22 mouse cellular contexts compared by ENCODE assay signal in genomic region chr7:126941801-126942200, GRCm38 (mm10). TPM values are rescaled to one million over a fixed set of nuclear protein-coding genes. Genes with fewer than 3 reads are reported as not detected.
DNase-seq lines count a peak whose midpoint lies in the region; ATAC-seq and TF ChIP-seq lines count a peak whose summit lies in the region.
"Had no signal": no experiment of that assay in that cellular context is flagged by ENCODE, and none has a peak within 500 bp of the region (broad histone marks: within the 10 kb centered on the region; RNA-seq: fewer than 3 reads in every experiment).

No protein-coding gene starts in this region.

- no peak for TF ChIP-seq CTCF in liver, postnatal 0 days (IDR thresholded peaks at IDR 0.05; ENCODE audit: low read depth)

- H3K9ac ChIP-seq in forebrain, embryonic 16.5 days (replicated peaks; ENCODE audit: low read depth, low read length), result no peak overlapping the region
- no peak overlapping the region for H3K9ac ChIP-seq in forebrain, embryonic 12.5 days
- H3K9ac ChIP-seq in limb, embryonic 11.5 days (ENCODE audit: low read length), result 0 out of 2 replicates have a peak overlapping the region, but pooled peaks have one; percentile 7
- H3K9ac ChIP-seq in midbrain, embryonic 13.5 days (replicated peaks), result 0 out of 2 replicates have a peak overlapping the region, but pooled peaks have one; percentile 34
- H3K9ac ChIP-seq in liver, postnatal 0 days (replicated peaks), result no peak overlapping the region
- H3K9ac ChIP-seq: embryonic facial prominence, embryonic 15.5 days; limb, embryonic 12.5 days; liver, embryonic 12.5 days; lung, embryonic 14.5 days had no signal

- H3K4me2 ChIP-seq in forebrain, embryonic 16.5 days (ENCODE audit: low read length), result no peak overlapping the region
- H3K4me2 ChIP-seq in forebrain, embryonic 12.5 days, result no peak overlapping the region
- no peak overlapping the region for H3K4me2 ChIP-seq in limb, embryonic 11.5 days (ENCODE audit: low read depth, severe bottlenecking)
- no peak overlapping the region for H3K4me2 ChIP-seq in midbrain, embryonic 13.5 days (replicated peaks)
- no peak overlapping the region for H3K4me2 ChIP-seq in liver, postnatal 0 days (ENCODE audit: low read depth, low read length)
- H3K4me2 ChIP-seq: embryonic facial prominence, embryonic 15.5 days; limb, embryonic 12.5 days; liver, embryonic 12.5 days; lung, embryonic 14.5 days had no signal

- no peaks in the 10 kb centered on the region for H3K9me3 ChIP-seq in forebrain, embryonic 16.5 days (ENCODE audit: control insufficient read depth, low read length)
- no peaks in the 10 kb centered on the region for H3K9me3 ChIP-seq in forebrain, embryonic 12.5 days
- H3K9me3 ChIP-seq in limb, embryonic 11.5 days (ENCODE audit: control insufficient read depth, low read length), result no peaks in the 10 kb centered on the region
- no peaks in the 10 kb centered on the region for H3K9me3 ChIP-seq in limb, embryonic 10.5 days (replicated peaks)
- H3K9me3 ChIP-seq in midbrain, embryonic 13.5 days, result no peaks in the 10 kb centered on the region
- no peaks in the 10 kb centered on the region for H3K9me3 ChIP-seq in liver, postnatal 0 days (ENCODE audit: low read length)
- H3K9me3 ChIP-seq: embryonic facial prominence, embryonic 15.5 days; heart, embryonic 10.5 days; liver, embryonic 12.5 days had no signal

- H3K27ac ChIP-seq in forebrain, embryonic 16.5 days (ENCODE audit: low read length), result no peak overlapping the region
- no peak overlapping the region for H3K27ac ChIP-seq in forebrain, embryonic 12.5 days
- H3K27ac ChIP-seq in limb, embryonic 11.5 days (replicated peaks; ENCODE audit: low read depth, low read length), result no peak overlapping the region
- H3K27ac ChIP-seq in limb, embryonic 10.5 days, result no peak overlapping the region
- no peak overlapping the region for H3K27ac ChIP-seq in midbrain, embryonic 13.5 days
- H3K27ac ChIP-seq in liver, postnatal 0 days (ENCODE audit: low read depth), result no peak overlapping the region
- H3K27ac ChIP-seq: embryonic facial prominence, embryonic 15.5 days; heart, embryonic 10.5 days; hindbrain, embryonic 10.5 days; limb, embryonic 12.5 days; liver, embryonic 12.5 days had no signal

- H3K4me1 ChIP-seq in forebrain, embryonic 16.5 days (replicated peaks; ENCODE audit: control insufficient read depth, insufficient read depth, low read length), result peaks cover 5% of the 10 kb centered on the region; the same call in 1 of the 2 replicates
- peaks cover 5% of the 10 kb centered on the region; the same call in 1 of the 2 replicates for H3K4me1 ChIP-seq in forebrain, embryonic 12.5 days
- no peaks in the 10 kb centered on the region for H3K4me1 ChIP-seq in limb, embryonic 11.5 days (ENCODE audit: control insufficient read depth, insufficient read depth, low read length)
- H3K4me1 ChIP-seq in limb, embryonic 10.5 days, result no peaks in the 10 kb centered on the region
- H3K4me1 ChIP-seq in midbrain, embryonic 13.5 days (replicated peaks), result peaks cover 17% of the 10 kb centered on the region
- no peaks in the 10 kb centered on the region for H3K4me1 ChIP-seq in liver, postnatal 0 days (ENCODE audit: insufficient read depth)
- H3K4me1 ChIP-seq: embryonic facial prominence, embryonic 15.5 days; limb, embryonic 12.5 days had no signal

- peaks cover 22% of the 10 kb centered on the region for H3K36me3 ChIP-seq in forebrain, embryonic 16.5 days (ENCODE audit: control insufficient read depth, insufficient read depth)
- peaks cover 42% of the 10 kb centered on the region for H3K36me3 ChIP-seq in forebrain, embryonic 12.5 days (replicated peaks)
- peaks cover 6% of the 10 kb centered on the region; the same call in 1 of the 2 replicates for H3K36me3 ChIP-seq in limb, embryonic 11.5 days (ENCODE audit: control insufficient read depth, insufficient read depth, low read length)
- H3K36me3 ChIP-seq in limb, embryonic 10.5 days, result peaks cover 64% of the 10 kb centered on the region
- H3K36me3 ChIP-seq in midbrain, embryonic 13.5 days, result peaks cover 63% of the 10 kb centered on the region
- peaks cover 12% of the 10 kb centered on the region; the same call in 1 of the 2 replicates for H3K36me3 ChIP-seq in liver, postnatal 0 days (replicated peaks; ENCODE audit: insufficient read depth, low read length)

- ATAC-seq in forebrain, embryonic 16.5 days, result peak; percentile 61; the same call in 1 of the 2 replicates
- ATAC-seq in forebrain, embryonic 12.5 days (ENCODE audit: low FRiP score), result no peak
- no peak for ATAC-seq in limb, embryonic 11.5 days (ENCODE audit: insufficient number of reproducible peaks, low FRiP score, low TSS enrichment, low read depth)
- 0 out of 2 replicates have a peak, but pooled peaks have one; percentile 14 for ATAC-seq in midbrain, embryonic 13.5 days
- ATAC-seq in liver, postnatal 0 days, result no peak
- ATAC-seq: liver, embryonic 12.5 days had no signal

- 46% methylated on average over 5 of the region's 5 CpGs for WGBS in forebrain, embryonic 16.5 days
- 63% methylated on average over 5 of the region's 5 CpGs for WGBS in forebrain, embryonic 12.5 days
- WGBS in limb, embryonic 11.5 days, result 77% methylated on average over 5 of the region's 5 CpGs
- WGBS in limb, embryonic 10.5 days, result 78% methylated on average over 5 of the region's 5 CpGs
- WGBS in midbrain, embryonic 13.5 days, result 54% methylated on average over 5 of the region's 5 CpGs
- WGBS in liver, postnatal 0 days (ENCODE audit: insufficient replicate concordance), result 73% methylated on average over 5 of the region's 5 CpGs

- H3K27me3 ChIP-seq in forebrain, embryonic 16.5 days (replicated peaks; ENCODE audit: control insufficient read depth, insufficient read depth, low read length), result no peaks in the 10 kb centered on the region
- no peaks in the 10 kb centered on the region for H3K27me3 ChIP-seq in forebrain, embryonic 12.5 days
- H3K27me3 ChIP-seq in limb, embryonic 11.5 days (ENCODE audit: control insufficient read depth, insufficient read depth, low read length), result no peaks in the 10 kb centered on the region
- no peaks in the 10 kb centered on the region for H3K27me3 ChIP-seq in limb, embryonic 10.5 days (ENCODE audit: low read depth, poor library complexity, severe bottlenecking)
- no peaks in the 10 kb centered on the region for H3K27me3 ChIP-seq in midbrain, embryonic 13.5 days
- no peaks in the 10 kb centered on the region for H3K27me3 ChIP-seq in liver, postnatal 0 days (ENCODE audit: insufficient read depth, low read length)
- H3K27me3 ChIP-seq: embryonic facial prominence, embryonic 15.5 days; limb, embryonic 12.5 days; liver, embryonic 12.5 days had no signal

- H3K4me3 ChIP-seq in forebrain, embryonic 16.5 days (replicated peaks; ENCODE audit: low read length), result no peak overlapping the region
- H3K4me3 ChIP-seq in forebrain, embryonic 12.5 days (replicated peaks), result no peak overlapping the region
- H3K4me3 ChIP-seq in limb, embryonic 11.5 days (ENCODE audit: low read depth, low read length), result no peak overlapping the region
- no peak overlapping the region for H3K4me3 ChIP-seq in limb, embryonic 10.5 days
- no peak overlapping the region for H3K4me3 ChIP-seq in midbrain, embryonic 13.5 days (replicated peaks)
- no peak overlapping the region for H3K4me3 ChIP-seq in liver, postnatal 0 days (ENCODE audit: low read depth, low read length)
- H3K4me3 ChIP-seq: embryonic facial prominence, embryonic 15.5 days; heart, embryonic 10.5 days; hindbrain, embryonic 10.5 days; limb, embryonic 12.5 days; liver, embryonic 12.5 days had no signal

- no peak for TF ChIP-seq EP300 in liver, postnatal 0 days (IDR thresholded peaks at IDR 0.05; ENCODE audit: low read depth)

- DNase-seq in limb, embryonic 11.5 days (ENCODE audit: low spot score), result no peak
- no peak for DNase-seq in limb, embryonic 10.5 days (ENCODE audit: low spot score)
- peak; percentile 30 for DNase-seq in R1 (ENCODE audit: low read depth, low spot score)
- no peak for DNase-seq in liver, postnatal 0 days
- no peak for DNase-seq in spleen, adult 12 weeks (ENCODE audit: low spot score)
- DNase-seq: adrenal gland, adult 2 months; B cell, adult 2 months; cerebellum, postnatal 10 days; kidney, adult 8-10 months; kidney, postnatal 25 days; lung, embryonic 14.5 days; lung, postnatal 36 days; thymus, postnatal 25 days had no signal

RNA-seq across cellular contexts. Expression of gene Asphd1, which starts 7.6 kb away (rescaled TPM):
- 4.8 and 8.5 TPM in 2 replicates for polyA plus RNA-seq in forebrain, embryonic 16.5 days (2015; fragmentation: Nextera tagmentation; extraction: Ambion mirVana)
- 1.5 TPM in 2 replicates for polyA plus RNA-seq in forebrain, embryonic 12.5 days (2016; fragmentation: Nextera tagmentation; extraction: Ambion mirVana)
- 0.32 TPM in 1 of 2 replicates, not detected in the other for polyA plus RNA-seq in limb, embryonic 11.5 days (2014; fragmentation: Nextera tagmentation; extraction: Ambion mirVana)
- 0.11 TPM in 1 of 2 replicates, not detected in the other for polyA plus RNA-seq in limb, embryonic 10.5 days (2016; fragmentation: Nextera tagmentation; extraction: Ambion mirVana)
- polyA plus RNA-seq in midbrain, embryonic 13.5 days (2015; fragmentation: Nextera tagmentation; extraction: Ambion mirVana), result 5.5 and 5.8 TPM in 2 replicates
- not detected in 2 replicates for polyA plus RNA-seq in liver, postnatal 0 days (2015; fragmentation: Nextera tagmentation; extraction: Ambion mirVana)
- polyA plus RNA-seq: heart, embryonic 10.5 days; heart, postnatal 0 days; liver, embryonic 12.5 days had no signal

RNA-seq across cellular contexts. Expression of gene Sez6l2, which starts 8.6 kb away (rescaled TPM):
- 26.1 and 30.6 TPM in 2 replicates for polyA plus RNA-seq in forebrain, embryonic 16.5 days (2015; fragmentation: Nextera tagmentation; extraction: Ambion mirVana)
- polyA plus RNA-seq in forebrain, embryonic 12.5 days (2016; fragmentation: Nextera tagmentation; extraction: Ambion mirVana), result 8.6 and 10.5 TPM in 2 replicates
- polyA plus RNA-seq in limb, embryonic 11.5 days (2014; fragmentation: Nextera tagmentation; extraction: Ambion mirVana), result 0.16 and 0.26 TPM in 2 replicates
- polyA plus RNA-seq in limb, embryonic 10.5 days (2016; fragmentation: Nextera tagmentation; extraction: Ambion mirVana), result 0.10 and 0.20 TPM in 2 replicates
- 34.9 and 35.3 TPM in 2 replicates for polyA plus RNA-seq in midbrain, embryonic 13.5 days (2015; fragmentation: Nextera tagmentation; extraction: Ambion mirVana)
- 0.09 and 0.43 TPM in 2 replicates for polyA plus RNA-seq in liver, postnatal 0 days (2015; fragmentation: Nextera tagmentation; extraction: Ambion mirVana)

RNA-seq across cellular contexts. Expression of gene Kctd13, which starts 13.1 kb away (rescaled TPM):
- 131 and 132 TPM in 2 replicates for polyA plus RNA-seq in forebrain, embryonic 16.5 days (2015; fragmentation: Nextera tagmentation; extraction: Ambion mirVana)
- polyA plus RNA-seq in forebrain, embryonic 12.5 days (2016; fragmentation: Nextera tagmentation; extraction: Ambion mirVana), result 45.3 and 46.4 TPM in 2 replicates
- polyA plus RNA-seq in limb, embryonic 11.5 days (2014; fragmentation: Nextera tagmentation; extraction: Ambion mirVana), result 16.7 and 17.5 TPM in 2 replicates
- 19.5 and 20.3 TPM in 2 replicates for polyA plus RNA-seq in limb, embryonic 10.5 days (2016; fragmentation: Nextera tagmentation; extraction: Ambion mirVana)
- polyA plus RNA-seq in midbrain, embryonic 13.5 days (2015; fragmentation: Nextera tagmentation; extraction: Ambion mirVana), result 84.3 and 85.7 TPM in 2 replicates
- 4.4 and 4.6 TPM in 2 replicates for polyA plus RNA-seq in liver, postnatal 0 days (2015; fragmentation: Nextera tagmentation; extraction: Ambion mirVana)

RNA-seq across cellular contexts. Expression of gene Tmem219, which starts 19.1 kb away (rescaled TPM):
- 33.3 and 37.3 TPM in 2 replicates for polyA plus RNA-seq in forebrain, embryonic 16.5 days (2015; fragmentation: Nextera tagmentation; extraction: Ambion mirVana)
- polyA plus RNA-seq in forebrain, embryonic 12.5 days (2016; fragmentation: Nextera tagmentation; extraction: Ambion mirVana), result 23.0 and 25.3 TPM in 2 replicates
- polyA plus RNA-seq in limb, embryonic 11.5 days (2014; fragmentation: Nextera tagmentation; extraction: Ambion mirVana), result 14.1 and 16.5 TPM in 2 replicates
- 15.6 and 16.6 TPM in 2 replicates for polyA plus RNA-seq in limb, embryonic 10.5 days (2016; fragmentation: Nextera tagmentation; extraction: Ambion mirVana)
- polyA plus RNA-seq in midbrain, embryonic 13.5 days (2015; fragmentation: Nextera tagmentation; extraction: Ambion mirVana), result 33.2 and 35.0 TPM in 2 replicates
- 35.6 and 38.4 TPM in 2 replicates for polyA plus RNA-seq in liver, postnatal 0 days (2015; fragmentation: Nextera tagmentation; extraction: Ambion mirVana)

RNA-seq across cellular contexts. Expression of gene Cdipt, which starts 33.9 kb away (rescaled TPM):
- 115 and 122 TPM in 2 replicates for polyA plus RNA-seq in forebrain, embryonic 16.5 days (2015; fragmentation: Nextera tagmentation; extraction: Ambion mirVana)
- 78.9 and 79.6 TPM in 2 replicates for polyA plus RNA-seq in forebrain, embryonic 12.5 days (2016; fragmentation: Nextera tagmentation; extraction: Ambion mirVana)
- 63.7 and 68.7 TPM in 2 replicates for polyA plus RNA-seq in limb, embryonic 11.5 days (2014; fragmentation: Nextera tagmentation; extraction: Ambion mirVana)
- polyA plus RNA-seq in limb, embryonic 10.5 days (2016; fragmentation: Nextera tagmentation; extraction: Ambion mirVana), result 89.4 and 99.5 TPM in 2 replicates
- 101 and 108 TPM in 2 replicates for polyA plus RNA-seq in midbrain, embryonic 13.5 days (2015; fragmentation: Nextera tagmentation; extraction: Ambion mirVana)
- polyA plus RNA-seq in liver, postnatal 0 days (2015; fragmentation: Nextera tagmentation; extraction: Ambion mirVana), result 33.2 and 37.4 TPM in 2 replicates

Comparison
In these comparisons a context has a peak if more than half of its experiments do, and no peak if none do; other contexts are left out.
1. ATAC-seq: peak in forebrain, embryonic 16.5 days (single experiment) and midbrain, embryonic 13.5 days (single experiment); none in forebrain, embryonic 12.5 days (single experiment), limb, embryonic 11.5 days (single experiment) and liver, postnatal 0 days (single experiment).
2. H3K9ac ChIP-seq: peak in limb, embryonic 11.5 days (single experiment) and midbrain, embryonic 13.5 days (single experiment); none in forebrain, embryonic 16.5 days (single experiment), forebrain, embryonic 12.5 days (single experiment) and liver, postnatal 0 days (single experiment).